Mouse (Mus musculus) myocyte (in vitro differentiated cells): ENCODE results near the gene Fstl3.
A peak's percentile ranks its signal among the peaks of the same experiment; 100 is the strongest.

Source experiments
- CEBPB ChIP-seq: IDR thresholded peaks from 2 replicates; pipeline ENCODE4 v1.6.1; 2011; ENCODE audit warnings: mild to moderate bottlenecking, moderate library complexity; ENCODE audit not compliant: poor library complexity, insufficient read depth, severe bottlenecking
- E2F4 ChIP-seq: IDR thresholded peaks from one replicate; pipeline ENCODE4 v1.6.1; 2011; ENCODE audit warnings: mild to moderate bottlenecking, control low read depth, moderate library complexity; ENCODE audit not compliant: insufficient read depth
- MAX ChIP-seq: IDR thresholded peaks from one replicate; pipeline ENCODE4 v1.6.1; 2011; ENCODE audit warnings: low read depth, mild to moderate bottlenecking, control low read depth
- POLR2A ChIP-seq: IDR thresholded peaks from one replicate; pipeline ENCODE4 v1.6.1; 2011; ENCODE audit warnings: low read depth, mild to moderate bottlenecking, control low read depth, moderate library complexity; ENCODE audit not compliant: insufficient read length
- POLR2AphosphoS2 ChIP-seq: IDR thresholded peaks from one replicate; pipeline ENCODE4 v1.6.1; 2011; ENCODE audit warnings: low read depth, control low read depth; ENCODE audit not compliant: insufficient read length
- REST ChIP-seq: IDR thresholded peaks from one replicate; pipeline ENCODE4 v1.6.1; 2011; ENCODE audit warnings: mild to moderate bottlenecking, control low read depth, moderate library complexity; ENCODE audit not compliant: insufficient read depth, insufficient read length
- SRF ChIP-seq: IDR thresholded peaks from one replicate; pipeline ENCODE4 v1.6.1; 2011; ENCODE audit warnings: low read depth; ENCODE audit not compliant: control insufficient read depth, insufficient read length
- TCF12 ChIP-seq: IDR thresholded peaks from one replicate; pipeline ENCODE4 v1.6.1; 2011; ENCODE audit warnings: mild to moderate bottlenecking, control low read depth; ENCODE audit not compliant: poor library complexity, insufficient read depth, severe bottlenecking
- TCF3 ChIP-seq: IDR thresholded peaks from one replicate; pipeline ENCODE4 v1.6.1; 2011; ENCODE audit warnings: low read depth, control low read depth; ENCODE audit not compliant: insufficient read length
- USF1 ChIP-seq: IDR thresholded peaks from one replicate; pipeline ENCODE4 v1.6.1; 2011; ENCODE audit warnings: low read depth, mild to moderate bottlenecking, control low read depth, moderate library complexity

GRCm38 (mm10) chr10:79762875-79763274 is 14.2 kb upstream of the Fstl3 start:
- no peak for TF ChIP-seq USF1
- no peak for TF ChIP-seq POLR2AphosphoS2
- peak; percentile 16 for TF ChIP-seq POLR2A
- TF ChIP-seq MAX, result no peak
- TF ChIP-seq SRF, result no peak
- TF ChIP-seq REST, result no peak
- no peak for TF ChIP-seq E2F4
- TF ChIP-seq TCF12, result no peak
- TF ChIP-seq CEBPB, result no peak
- TF ChIP-seq TCF3, result peak; percentile 32
